Mouse (Mus musculus) hindbrain, embryonic 10.5 days (tissue): ENCODE data around the gene Add3. TPM values are rescaled to one million over a fixed set of nuclear protein-coding genes. Genes with fewer than 3 reads are reported as not detected.

Experiments
- DNase-seq: peaks from one replicate; pipeline ENCODE4 v3.0.0-alpha.2; 2017; ENCODE audit warnings: low spot score
- H3K27ac ChIP-seq: fragments of 300-500 bp; sonication (generic); 2 replicates; pipeline ENCODE4 v1.5.1; 2016; ENCODE audit warnings: mild to moderate bottlenecking, moderate library complexity
- H3K27me3 ChIP-seq: fragments of 300-500 bp; sonication (generic); 2 replicates; pipeline ENCODE4 v1.6.1; 2016; ENCODE audit warnings: mild to moderate bottlenecking; ENCODE audit not compliant: poor library complexity, insufficient read depth, severe bottlenecking
- H3K36me3 ChIP-seq: fragments of 300-500 bp; sonication (generic); 2 replicates; pipeline ENCODE4 v1.6.1; 2016; ENCODE audit warnings: mild to moderate bottlenecking, moderate library complexity
- H3K4me1 ChIP-seq: fragments of 300-500 bp; sonication (generic); replicated peaks from 2 replicates; pipeline ENCODE4 v1.6.1; 2016; ENCODE audit warnings: mild to moderate bottlenecking
- H3K4me3 ChIP-seq: fragments of 300-500 bp; sonication (generic); 2 replicates; pipeline ENCODE4 v1.5.1; 2016; ENCODE audit warnings: mild to moderate bottlenecking, moderate library complexity
- H3K9me3 ChIP-seq: fragments of 300-500 bp; sonication (generic); 2 replicates; pipeline ENCODE4 v1.6.1; 2016; ENCODE audit warnings: mild to moderate bottlenecking, moderate library complexity
- WGBS: fragments of 180-500 bp; shearing (Covaris S2); methylation state at CpG from one replicate; pipeline ENCODE4 v1.1.7; 2016; 5-methylcytosine and 5-hydroxymethylcytosine counted together
- polyA plus RNA-seq: library from polyadenylated mRNA; unstranded; fragments of >200 nt; fragmentation: Nextera tagmentation; extraction: Ambion mirVana; gene quantifications from 2 replicates; pipeline ENCODE4 v1.2.1, GENCODE M21; 2016

Add3 gene
- polyA plus RNA-seq, 1 experiment from 2014 or later: 45.9 TPM

DNA sequence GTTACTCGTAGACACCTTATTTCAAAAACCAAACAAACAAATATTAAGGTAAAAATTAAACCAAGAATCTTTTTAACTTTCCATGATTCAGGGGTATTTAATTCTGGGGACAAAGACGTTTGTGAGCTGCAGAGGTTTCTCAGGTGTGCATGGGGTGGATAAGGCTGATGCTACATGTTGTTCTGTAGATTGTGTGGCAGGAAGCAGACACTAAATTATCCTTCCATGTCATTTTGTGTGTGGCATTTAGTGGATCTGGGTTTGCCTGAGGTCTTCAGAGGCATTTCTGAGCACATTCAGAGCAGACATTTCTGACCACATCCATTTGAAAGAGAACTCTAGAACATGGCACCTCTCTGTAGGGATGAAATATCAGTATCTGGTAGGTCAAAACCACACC is 52.9 kb downstream of the Add3 start:
- Histone ChIP-seq H3K36me3 (peaks cover 3% of the 10 kb centered on the region; the same call in 1 of the 2 replicates), H3K27ac (no peak overlapping the region), H3K27me3 (no peaks in the 10 kb centered on the region), H3K9me3 (no peaks in the 10 kb centered on the region), H3K4me1 (peaks cover 16% of the 10 kb centered on the region), H3K4me3 (no peak overlapping the region)
- WGBS: 92% methylated on average over 2 of the region's 2 CpGs
- no peak for DNase-seq

DNA sequence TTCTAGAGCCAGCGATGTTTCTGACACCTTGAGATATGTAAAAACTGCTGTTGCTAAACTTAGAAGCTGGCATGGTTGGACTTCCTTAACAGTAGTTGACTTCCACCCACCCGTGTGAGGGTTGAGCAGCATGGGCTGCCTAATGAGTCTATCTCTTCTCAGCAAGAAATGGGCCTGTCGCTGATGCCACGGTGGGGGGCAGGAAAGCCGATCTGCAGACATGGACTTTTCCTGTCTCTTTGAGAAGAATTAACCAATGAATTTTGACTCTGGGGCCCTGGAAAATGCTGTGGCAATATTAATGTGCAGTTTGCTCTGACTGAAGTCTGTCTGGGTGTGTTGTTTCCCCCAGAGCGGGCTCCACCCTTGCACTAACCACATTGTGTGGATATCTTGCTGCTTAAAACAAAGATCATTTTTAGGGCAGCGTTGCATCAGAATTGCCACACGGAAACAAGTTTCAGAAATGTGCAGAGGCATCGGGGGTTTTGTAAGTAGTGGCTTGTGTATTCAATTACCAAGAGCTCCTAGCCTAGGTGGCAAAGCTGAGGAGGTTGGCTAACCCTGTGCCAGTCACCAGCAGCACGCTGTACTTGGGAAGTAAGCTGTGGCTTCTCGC is 53.8 kb downstream of the Add3 start:
- H3K9me3 ChIP-seq: no peaks in the 10 kb centered on the region
- H3K27ac ChIP-seq: 0 out of 2 replicates have a peak overlapping the region, but pooled peaks have one; percentile 16
- H3K4me1 ChIP-seq: peaks cover 16% of the 10 kb centered on the region
- no peak overlapping the region for H3K4me3 ChIP-seq
- DNase-seq: no peak
- peaks cover 3% of the 10 kb centered on the region; the same call in 1 of the 2 replicates for H3K36me3 ChIP-seq
- 73% methylated on average over 11 of the region's 11 CpGs for WGBS
- no peaks in the 10 kb centered on the region for H3K27me3 ChIP-seq

DNA sequence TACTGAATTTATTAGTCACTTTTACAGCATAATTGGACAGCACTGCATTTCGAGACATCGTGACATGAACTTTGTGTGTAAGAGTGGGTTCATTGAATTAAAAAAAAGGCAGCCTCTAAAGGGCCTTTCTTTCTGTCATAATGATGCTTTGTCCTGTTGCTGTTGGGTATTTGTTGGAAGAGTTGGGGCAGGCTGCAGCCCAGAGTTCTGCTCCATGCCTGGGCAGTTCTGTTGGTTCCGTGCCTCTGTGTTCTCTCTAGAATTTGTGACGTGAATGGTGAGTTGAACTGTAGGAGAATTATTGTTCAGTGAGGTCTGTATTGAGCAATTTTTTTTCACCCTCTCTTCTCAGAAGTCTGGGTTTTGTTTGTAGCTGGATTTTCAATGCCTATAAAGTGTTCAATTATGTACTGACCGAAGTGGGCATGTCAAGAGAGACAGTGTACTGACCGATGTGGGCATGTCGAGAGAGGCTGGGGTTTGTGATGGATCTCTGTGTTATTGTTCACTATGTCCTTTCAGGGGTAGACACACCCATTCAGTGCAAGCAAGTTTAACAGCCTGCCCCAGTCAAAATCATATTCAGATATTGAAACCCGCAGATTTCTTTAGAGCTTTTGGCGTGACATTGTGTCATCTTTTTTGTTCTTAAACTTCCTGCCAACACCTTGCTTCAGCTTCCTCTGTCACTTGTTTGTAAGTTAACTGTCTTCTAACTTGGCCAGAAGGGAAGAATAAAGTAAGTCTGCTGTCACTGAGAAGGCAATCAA is 54.7 kb downstream of the Add3 start:
- H3K27ac ChIP-seq: no peak overlapping the region
- no peaks in the 10 kb centered on the region for H3K27me3 ChIP-seq
- peaks cover 16% of the 10 kb centered on the region for H3K4me1 ChIP-seq
- no peak for DNase-seq
- H3K4me3 ChIP-seq: no peak overlapping the region
- no peaks in the 10 kb centered on the region for H3K9me3 ChIP-seq
- peaks cover 8% of the 10 kb centered on the region; the same call in 1 of the 2 replicates for H3K36me3 ChIP-seq
- 76% methylated on average over 9 of the region's 9 CpGs for WGBS

DNA sequence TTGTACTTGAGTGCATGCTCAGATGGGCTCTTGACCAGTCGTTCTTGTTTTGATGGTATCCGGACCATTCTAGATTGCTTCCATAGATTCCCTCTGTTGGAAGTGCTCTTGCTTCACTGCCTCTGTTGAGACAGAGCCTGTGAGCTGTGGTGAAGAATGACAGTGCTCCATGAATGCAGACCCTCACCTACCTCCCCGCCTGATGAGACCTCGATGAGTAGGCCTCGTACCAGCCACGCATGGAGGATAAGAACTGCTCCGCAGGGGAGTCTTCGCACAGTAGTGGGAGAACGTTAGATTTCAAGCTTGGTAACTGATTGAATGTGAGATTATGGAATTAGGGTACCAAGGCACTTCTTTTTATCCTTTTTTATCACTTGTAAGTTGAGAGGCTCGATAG is 56.7 kb downstream of the Add3 start:
- peaks cover 8% of the 10 kb centered on the region; the same call in 1 of the 2 replicates for H3K36me3 ChIP-seq
- no peaks in the 10 kb centered on the region for H3K9me3 ChIP-seq
- DNase-seq: no peak
- no peak overlapping the region for H3K4me3 ChIP-seq
- H3K27me3 ChIP-seq: no peaks in the 10 kb centered on the region
- no peak overlapping the region for H3K27ac ChIP-seq
- peaks cover 16% of the 10 kb centered on the region for H3K4me1 ChIP-seq
- 92% methylated on average over 10 of the region's 10 CpGs for WGBS

DNA sequence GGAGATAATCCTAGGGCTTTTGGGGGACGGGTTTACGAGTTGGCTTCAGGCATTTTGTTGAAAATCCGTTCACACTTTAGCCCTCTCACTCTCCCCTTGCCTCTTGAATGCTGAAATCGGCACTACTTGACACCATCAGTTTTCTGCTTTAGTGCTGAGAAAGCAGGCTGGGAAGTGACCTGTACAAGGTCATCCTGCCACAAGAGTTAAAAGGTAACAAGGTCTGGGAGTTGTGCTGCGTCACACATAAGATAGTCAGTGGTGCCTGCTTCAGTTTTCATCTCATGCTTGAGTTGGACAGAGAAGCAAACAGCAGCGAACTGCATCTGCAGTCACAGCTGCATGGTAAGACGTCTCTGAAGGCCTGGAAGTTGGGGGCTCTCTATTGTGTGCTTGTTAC is 57.5 kb downstream of the Add3 start:
- DNase-seq: no peak
- no peaks in the 10 kb centered on the region for H3K9me3 ChIP-seq
- H3K27me3 ChIP-seq: no peaks in the 10 kb centered on the region
- peaks cover 8% of the 10 kb centered on the region; the same call in 1 of the 2 replicates for H3K36me3 ChIP-seq
- 82% methylated on average over 7 of the region's 7 CpGs for WGBS
- peaks cover 16% of the 10 kb centered on the region for H3K4me1 ChIP-seq
- no peak overlapping the region for H3K27ac ChIP-seq
- H3K4me3 ChIP-seq: no peak overlapping the region

DNA sequence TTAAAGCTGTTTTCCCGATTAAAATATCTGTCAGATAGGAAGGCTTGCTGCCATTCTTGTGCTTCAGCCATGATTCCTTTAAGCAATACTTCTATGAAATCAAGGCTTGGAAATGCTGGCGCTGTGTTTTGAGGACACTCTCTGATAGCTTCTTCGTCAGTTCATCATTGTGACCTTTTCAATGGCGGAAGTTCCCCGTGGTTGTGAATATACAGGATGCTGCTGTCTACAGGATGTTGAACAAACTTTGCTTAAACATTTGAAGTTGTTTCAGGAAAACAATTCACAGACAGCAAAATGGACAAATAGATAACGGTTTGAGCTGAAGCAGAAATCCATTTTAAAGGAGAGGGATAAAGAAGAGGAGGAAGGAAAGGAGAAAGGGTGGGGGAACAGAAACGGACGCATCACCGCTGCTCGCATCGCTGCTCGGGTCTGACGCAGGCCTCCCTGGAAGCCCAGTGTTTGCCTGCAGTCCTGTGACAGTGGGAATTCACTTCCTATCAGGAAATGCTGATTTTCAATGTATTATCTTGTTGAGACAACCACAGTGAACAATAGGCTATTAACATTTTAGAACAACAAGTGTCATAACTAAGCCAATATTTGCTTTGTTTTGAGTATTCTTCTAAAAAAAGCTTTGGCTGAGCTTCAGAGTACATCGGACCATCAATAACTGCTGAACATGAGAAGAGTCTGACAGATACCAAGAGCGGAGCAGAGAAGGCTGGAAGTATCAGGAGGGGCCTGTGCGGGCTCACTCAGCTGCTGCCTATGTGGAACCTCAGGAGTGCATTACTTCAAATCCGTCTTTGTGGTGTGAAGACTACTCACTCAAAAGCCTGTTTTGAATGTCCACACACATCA is 58.7 kb downstream of the Add3 start:
- 89% methylated on average over 17 of the region's 17 CpGs for WGBS
- no peak overlapping the region for H3K27ac ChIP-seq
- H3K27me3 ChIP-seq: no peaks in the 10 kb centered on the region
- peaks cover 8% of the 10 kb centered on the region; the same call in 1 of the 2 replicates for H3K36me3 ChIP-seq
- H3K4me3 ChIP-seq: no peak overlapping the region
- DNase-seq: no peak
- H3K9me3 ChIP-seq: no peaks in the 10 kb centered on the region
- H3K4me1 ChIP-seq: peaks cover 11% of the 10 kb centered on the region

DNA sequence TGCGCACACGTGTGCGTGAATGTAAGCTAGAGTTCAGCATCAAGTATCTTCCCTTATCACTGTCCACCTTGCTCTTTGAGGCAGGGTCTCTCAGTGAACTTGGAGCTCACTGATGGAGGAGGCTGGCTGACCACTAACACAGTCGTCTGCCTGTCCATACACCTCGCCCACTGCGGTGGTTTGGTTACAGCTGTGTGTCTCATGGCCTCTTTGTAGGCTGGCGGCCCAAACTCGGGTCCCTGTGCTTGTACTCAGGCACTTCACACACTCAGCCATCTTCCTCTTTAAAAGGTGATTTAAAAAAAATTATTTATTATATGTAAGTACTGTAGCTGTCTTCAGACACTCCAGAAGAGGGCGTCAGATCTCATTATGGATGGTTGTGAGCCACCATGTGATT is 59.5 kb downstream of the Add3 start:
- WGBS: 91% methylated on average over 9 of the region's 9 CpGs

DNA sequence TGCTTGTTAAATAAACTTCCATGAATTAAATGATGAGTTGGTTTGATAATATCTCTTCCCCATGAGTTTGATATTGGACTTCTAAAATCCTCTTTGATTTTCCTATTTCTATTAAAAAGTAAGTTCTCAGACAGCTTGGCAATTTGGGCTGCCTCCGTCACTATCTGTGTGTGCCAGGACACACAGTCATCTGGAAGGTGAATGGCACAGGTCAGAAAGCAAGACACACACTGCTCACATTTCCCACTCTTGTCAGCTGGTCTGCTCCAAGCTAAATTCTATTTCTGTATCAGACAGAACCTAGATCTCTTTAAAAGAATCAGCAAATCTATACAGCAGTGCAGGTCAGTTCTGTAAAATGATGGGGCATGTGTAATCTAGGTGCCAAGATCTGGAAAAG is 61.9 kb downstream of the Add3 start:
- 90% methylated on average over 1 of the region's 1 CpGs for WGBS

More for the DNA sequence above, 59.5 kb downstream of the Add3 start:
- DNase-seq: no peak
- Histone ChIP-seq H3K4me1 (peaks cover 3% of the 10 kb centered on the region), H3K36me3 (peaks cover 8% of the 10 kb centered on the region; the same call in 1 of the 2 replicates), H3K27me3 (no peaks in the 10 kb centered on the region), H3K9me3 (no peaks in the 10 kb centered on the region), H3K27ac (no peak overlapping the region), H3K4me3 (no peak overlapping the region)

DNA sequence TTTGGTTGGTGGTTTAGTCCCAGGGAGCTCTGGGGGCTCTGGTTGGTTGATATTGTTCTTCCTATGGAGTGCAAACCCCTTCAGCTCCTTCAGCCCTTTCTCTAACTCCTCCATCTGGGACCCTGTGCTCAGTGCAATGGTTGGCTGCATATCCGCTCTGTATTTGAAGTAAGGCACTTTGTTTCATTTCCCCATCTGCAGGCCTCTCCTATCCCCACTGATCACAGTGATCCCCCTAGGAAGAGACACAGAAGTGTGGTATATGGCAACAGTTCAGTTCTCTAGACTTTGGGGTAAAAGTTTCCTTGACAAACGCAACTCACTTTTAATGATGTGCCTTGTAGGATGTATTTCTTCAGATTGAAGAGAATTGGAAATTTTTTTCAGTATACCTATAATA is 66.7 kb downstream of the Add3 start:
- Histone ChIP-seq H3K4me1 (0 out of 2 replicates have a peak, but pooled peaks cover 4% of the 10 kb centered on the region), H3K27ac (no peak overlapping the region), H3K9me3 (no peaks in the 10 kb centered on the region), H3K27me3 (no peaks in the 10 kb centered on the region), H3K36me3 (no peaks in the 10 kb centered on the region), H3K4me3 (no peak overlapping the region)
- 95% methylated on average over 2 of the region's 2 CpGs for WGBS
- DNase-seq: no peak

More for the DNA sequence above, 61.9 kb downstream of the Add3 start:
- H3K27ac ChIP-seq: no peak overlapping the region
- H3K4me1 ChIP-seq: no peaks in the 10 kb centered on the region
- peaks cover 8% of the 10 kb centered on the region; the same call in 1 of the 2 replicates for H3K36me3 ChIP-seq
- no peaks in the 10 kb centered on the region for H3K27me3 ChIP-seq
- no peak overlapping the region for H3K4me3 ChIP-seq
- H3K9me3 ChIP-seq: no peaks in the 10 kb centered on the region
- no peak for DNase-seq

DNA sequence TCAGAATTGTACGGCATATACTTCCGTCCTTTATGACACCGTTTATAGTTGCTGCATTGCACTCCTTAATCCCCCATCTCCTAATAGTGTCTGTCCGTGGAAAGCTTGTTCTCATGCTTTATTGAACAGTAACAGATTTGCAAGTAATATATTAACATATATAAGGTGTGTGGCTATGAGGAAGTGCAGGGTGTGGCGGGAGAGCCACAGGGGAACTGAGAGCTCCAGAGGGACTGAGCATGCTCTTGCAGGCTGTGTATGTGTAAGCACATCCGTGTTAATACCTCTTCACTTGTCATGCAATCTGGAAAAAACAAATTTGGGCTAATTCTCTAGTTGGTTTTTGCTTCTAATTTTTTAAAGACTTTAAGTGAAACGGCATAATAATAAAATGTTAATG is 68.6 kb downstream of the Add3 start:
- Histone ChIP-seq H3K36me3 (no peaks in the 10 kb centered on the region), H3K4me1 (0 out of 2 replicates have a peak, but pooled peaks cover 4% of the 10 kb centered on the region), H3K4me3 (no peak overlapping the region), H3K27ac (no peak overlapping the region), H3K9me3 (no peaks in the 10 kb centered on the region), H3K27me3 (no peaks in the 10 kb centered on the region)
- no peak for DNase-seq
- WGBS: 93% methylated on average over 7 of the region's 7 CpGs

DNA sequence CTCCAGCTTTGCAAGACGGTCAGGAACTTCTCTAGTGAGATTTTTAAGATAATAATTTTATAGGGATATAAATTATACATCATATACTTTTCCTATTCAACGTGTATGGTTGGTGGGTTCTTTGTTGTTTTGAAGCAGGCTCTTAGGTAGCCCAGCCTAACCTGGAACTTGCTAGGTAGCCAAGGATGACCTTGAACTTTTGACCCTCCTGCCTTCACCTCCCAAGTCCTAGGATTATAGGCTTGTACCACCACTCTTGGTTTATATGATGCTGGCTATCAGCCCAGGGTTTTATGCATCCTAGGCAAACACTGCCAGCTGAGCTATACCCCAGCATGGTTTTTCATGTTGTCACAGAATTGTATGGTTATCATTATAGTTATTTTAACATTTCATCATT is 70.0 kb downstream of the Add3 start:
- Histone ChIP-seq H3K9me3 (no peaks in the 10 kb centered on the region), H3K4me1 (0 out of 2 replicates have a peak, but pooled peaks cover 4% of the 10 kb centered on the region), H3K27me3 (no peaks in the 10 kb centered on the region), H3K27ac (no peak overlapping the region), H3K4me3 (no peak overlapping the region), H3K36me3 (no peaks in the 10 kb centered on the region)
- no peak for DNase-seq
- WGBS: 76% methylated on average over 2 of the region's 2 CpGs

DNA sequence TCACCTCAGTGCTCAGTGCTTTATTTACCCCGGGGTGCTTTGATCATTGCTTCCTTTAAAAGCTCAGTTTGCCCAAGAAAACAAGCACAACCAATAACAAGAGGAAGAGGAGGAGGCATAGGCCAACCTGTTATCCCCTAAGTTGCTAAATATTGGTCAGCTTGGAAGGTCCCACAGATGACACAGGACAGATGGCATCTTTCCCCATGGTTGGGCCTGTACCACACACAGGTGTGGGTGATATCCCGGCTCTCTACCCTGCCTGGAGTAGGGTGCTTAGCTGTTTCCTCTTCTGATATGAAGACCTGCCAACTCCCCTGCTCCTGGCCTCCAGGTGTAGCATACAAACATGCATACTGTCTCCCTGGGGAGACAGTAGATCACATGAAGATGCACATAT is 75.1 kb downstream of the Add3 start:
- no peak overlapping the region for H3K4me3 ChIP-seq
- WGBS: 88% methylated on average over 2 of the region's 2 CpGs
- peaks cover 15% of the 10 kb centered on the region for H3K36me3 ChIP-seq
- DNase-seq: no peak
- H3K27ac ChIP-seq: no peak overlapping the region
- H3K4me1 ChIP-seq: 0 out of 2 replicates have a peak, but pooled peaks cover 4% of the 10 kb centered on the region
- H3K27me3 ChIP-seq: no peaks in the 10 kb centered on the region
- no peaks in the 10 kb centered on the region for H3K9me3 ChIP-seq
